Comparison of ENCODE assay signal across 8 mouse cellular contexts in the genomic region with DNA sequence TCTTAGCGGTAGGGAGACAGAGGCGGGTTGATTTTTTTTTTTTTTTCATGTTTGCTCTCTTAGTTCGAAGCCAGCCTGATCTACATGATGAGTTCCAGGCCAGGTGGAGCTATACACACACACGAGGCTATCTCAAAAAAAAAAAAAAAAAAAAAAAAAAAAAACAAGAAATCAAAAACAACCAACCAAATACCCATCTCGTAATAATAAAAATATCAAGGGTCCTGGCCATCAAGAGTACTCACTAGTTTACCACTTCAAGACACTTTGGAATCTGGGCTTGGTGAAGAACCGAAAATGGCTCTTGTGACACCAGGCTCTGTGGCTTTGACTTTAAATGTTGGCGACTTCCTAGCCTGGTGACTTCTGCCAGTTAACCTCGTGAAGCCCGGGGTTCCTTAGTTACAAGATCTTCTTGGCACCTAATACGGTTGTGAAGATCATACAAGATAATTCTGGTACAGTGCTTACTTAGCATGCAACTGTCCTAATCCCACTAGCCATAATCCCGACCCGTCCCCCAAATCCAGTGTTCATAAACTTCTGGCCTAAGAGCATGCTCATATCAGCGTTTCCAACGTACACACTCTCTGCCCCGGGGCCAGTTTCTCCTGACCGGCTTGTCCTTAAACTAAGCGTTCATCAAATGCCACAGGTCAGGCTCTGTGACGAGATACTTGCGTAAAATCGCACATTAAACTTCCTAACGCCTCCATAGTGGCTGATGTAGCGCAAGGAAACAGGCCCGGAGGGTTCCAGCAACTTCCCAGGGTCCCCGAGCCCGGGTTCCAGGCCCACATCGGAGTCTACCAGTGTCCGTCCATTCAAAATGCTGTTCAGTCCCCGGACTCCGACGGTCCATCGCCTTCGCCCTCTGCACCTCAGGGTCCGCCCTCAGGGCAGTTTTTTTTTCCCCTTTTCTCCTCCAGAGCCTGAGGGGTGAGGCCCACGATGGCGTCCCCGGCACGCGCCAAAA. TPM values are rescaled to one million over a fixed set of nuclear protein-coding genes. Genes with fewer than 3 reads are reported as not detected.
DNase-seq lines count a peak whose midpoint lies in the region; ATAC-seq lines count a peak whose summit lies in the region.

No protein-coding gene starts in this region.

- H3K4me3 ChIP-seq in forebrain, embryonic 13.5 days: peak overlapping the region; percentile 91
- peak overlapping the region; percentile 93 for H3K4me3 ChIP-seq in limb, embryonic 11.5 days (ENCODE audit: low read depth, low read length)
- peak overlapping the region; percentile 87 for H3K4me3 ChIP-seq in midbrain, embryonic 16.5 days (ENCODE audit: low read depth, low read length)

- peak; percentile 31 for DNase-seq in right cerebral cortex, adult 18-20 months
- DNase-seq in right cerebral cortex, postnatal 4 days: no peak
- peak; percentile 76 for DNase-seq in adipocyte (ENCODE audit: low spot score)
- no peak for DNase-seq in limb, embryonic 11.5 days (ENCODE audit: low spot score)
- DNase-seq in cerebellum, adult 11-12 months: no peak

- no peaks in the 10 kb centered on the region for H3K9me3 ChIP-seq in forebrain, embryonic 13.5 days (replicated peaks)
- H3K9me3 ChIP-seq in limb, embryonic 11.5 days (ENCODE audit: control insufficient read depth, low read length): no peaks in the 10 kb centered on the region
- no peaks in the 10 kb centered on the region for H3K9me3 ChIP-seq in midbrain, embryonic 16.5 days (replicated peaks; ENCODE audit: control insufficient read depth, low read length, poor library complexity, severe bottlenecking)

- peaks cover 22% of the 10 kb centered on the region for H3K4me1 ChIP-seq in forebrain, embryonic 13.5 days
- H3K4me1 ChIP-seq in limb, embryonic 11.5 days (ENCODE audit: control insufficient read depth, insufficient read depth, low read length): no peaks in the 10 kb centered on the region
- H3K4me1 ChIP-seq in midbrain, embryonic 16.5 days (ENCODE audit: control insufficient read depth, insufficient read depth, low read length): peaks cover 12% of the 10 kb centered on the region

- H3K27ac ChIP-seq in forebrain, embryonic 13.5 days: peak overlapping the region; percentile 0; the same call in 1 of the 2 replicates
- H3K27ac ChIP-seq in limb, embryonic 11.5 days (replicated peaks; ENCODE audit: low read depth, low read length): no peak overlapping the region; the same call in 1 of the 2 replicates
- peak overlapping the region; percentile 15; the same call in 1 of the 2 replicates for H3K27ac ChIP-seq in midbrain, embryonic 16.5 days (ENCODE audit: low read length)

- no peaks in the 10 kb centered on the region for H3K36me3 ChIP-seq in forebrain, embryonic 13.5 days (ENCODE audit: poor library complexity, severe bottlenecking)
- H3K36me3 ChIP-seq in limb, embryonic 11.5 days (ENCODE audit: control insufficient read depth, insufficient read depth, low read length): no peaks in the 10 kb centered on the region
- H3K36me3 ChIP-seq in midbrain, embryonic 16.5 days (ENCODE audit: control insufficient read depth, insufficient read depth, low read length): no peaks in the 10 kb centered on the region

- H3K9ac ChIP-seq in forebrain, embryonic 13.5 days: peak overlapping the region; percentile 89
- peak overlapping the region; percentile 89 for H3K9ac ChIP-seq in limb, embryonic 11.5 days (ENCODE audit: low read length)
- peak overlapping the region; percentile 85 for H3K9ac ChIP-seq in midbrain, embryonic 16.5 days (ENCODE audit: low read depth, low read length)

- peak overlapping the region; percentile 93 for H3K4me2 ChIP-seq in forebrain, embryonic 13.5 days
- peak overlapping the region; percentile 91 for H3K4me2 ChIP-seq in limb, embryonic 11.5 days (ENCODE audit: low read depth, severe bottlenecking)
- H3K4me2 ChIP-seq in midbrain, embryonic 16.5 days (ENCODE audit: low read length): peak overlapping the region; percentile 97

- H3K27me3 ChIP-seq in forebrain, embryonic 13.5 days: no peaks in the 10 kb centered on the region
- no peaks in the 10 kb centered on the region for H3K27me3 ChIP-seq in limb, embryonic 11.5 days (ENCODE audit: control insufficient read depth, insufficient read depth, low read length)
- H3K27me3 ChIP-seq in midbrain, embryonic 16.5 days (ENCODE audit: control insufficient read depth, insufficient read depth, low read depth, low read length): no peaks in the 10 kb centered on the region

- 14% methylated on average over 38 of the region's 38 CpGs for WGBS in forebrain, embryonic 13.5 days
- 15% methylated on average over 38 of the region's 38 CpGs for WGBS in limb, embryonic 11.5 days
- WGBS in midbrain, embryonic 16.5 days: 15% methylated on average over 38 of the region's 38 CpGs

- peak; percentile 62 for ATAC-seq in forebrain, embryonic 13.5 days
- peak; percentile 19 to 27 for ATAC-seq in hematopoietic stem cell, adult 5-6 weeks (replicated peaks in 1 of 2; ENCODE audit: insufficient read depth in 1 of 2, low FRiP score in 2 of 2, low TSS enrichment in 1 of 2, low read depth in 1 of 2, poor library complexity in 2 of 2, severe bottlenecking in 2 of 2)
- peak; percentile 35; the same call in 1 of the 2 replicates for ATAC-seq in limb, embryonic 11.5 days (ENCODE audit: insufficient number of reproducible peaks, low FRiP score, low TSS enrichment, low read depth)
- ATAC-seq in midbrain, embryonic 16.5 days: peak; percentile 63

RNA-seq across cellular contexts. Expression of a gene that starts 0.8 kb away (rescaled TPM):
- polyA plus RNA-seq in forebrain, embryonic 13.5 days (2015; fragmentation: Nextera tagmentation; extraction: Ambion mirVana): 18.4 and 19.7 TPM in 2 replicates
- total RNA-seq in hematopoietic stem cell, adult 5-6 weeks (2017): 29.8 and 58.4 TPM in 2 replicates
- polyA plus RNA-seq in limb, embryonic 11.5 days (2014; fragmentation: Nextera tagmentation; extraction: Ambion mirVana): 49.1 and 55.6 TPM in 2 replicates
- 8.9 and 10.2 TPM in 2 replicates for polyA plus RNA-seq in midbrain, embryonic 16.5 days (2015; fragmentation: Nextera tagmentation; extraction: Ambion mirVana)

Comparison
In these comparisons a context has a peak if more than half of its experiments do, and no peak if none do; other contexts are left out.
1. DNase-seq: peak in right cerebral cortex, adult 18-20 months (single experiment) and adipocyte (single experiment); none in right cerebral cortex, postnatal 4 days (single experiment), limb, embryonic 11.5 days (single experiment) and cerebellum, adult 11-12 months (single experiment).
2. Peak in every context shown above with its lines, with median percentiles within 50 percentile points of each other: ATAC-seq, H3K4me2 ChIP-seq, H3K4me3 ChIP-seq and H3K9ac ChIP-seq.